Mouse (Mus musculus): ENCODE data around the gene Srsf3. TPM values are rescaled to one million over a fixed set of nuclear protein-coding genes. Genes with fewer than 3 reads are reported as not detected.

Srsf3 gene
- total RNA-seq, 2 experiments from 2014 or later = 383 to 534 TPM

DNA sequence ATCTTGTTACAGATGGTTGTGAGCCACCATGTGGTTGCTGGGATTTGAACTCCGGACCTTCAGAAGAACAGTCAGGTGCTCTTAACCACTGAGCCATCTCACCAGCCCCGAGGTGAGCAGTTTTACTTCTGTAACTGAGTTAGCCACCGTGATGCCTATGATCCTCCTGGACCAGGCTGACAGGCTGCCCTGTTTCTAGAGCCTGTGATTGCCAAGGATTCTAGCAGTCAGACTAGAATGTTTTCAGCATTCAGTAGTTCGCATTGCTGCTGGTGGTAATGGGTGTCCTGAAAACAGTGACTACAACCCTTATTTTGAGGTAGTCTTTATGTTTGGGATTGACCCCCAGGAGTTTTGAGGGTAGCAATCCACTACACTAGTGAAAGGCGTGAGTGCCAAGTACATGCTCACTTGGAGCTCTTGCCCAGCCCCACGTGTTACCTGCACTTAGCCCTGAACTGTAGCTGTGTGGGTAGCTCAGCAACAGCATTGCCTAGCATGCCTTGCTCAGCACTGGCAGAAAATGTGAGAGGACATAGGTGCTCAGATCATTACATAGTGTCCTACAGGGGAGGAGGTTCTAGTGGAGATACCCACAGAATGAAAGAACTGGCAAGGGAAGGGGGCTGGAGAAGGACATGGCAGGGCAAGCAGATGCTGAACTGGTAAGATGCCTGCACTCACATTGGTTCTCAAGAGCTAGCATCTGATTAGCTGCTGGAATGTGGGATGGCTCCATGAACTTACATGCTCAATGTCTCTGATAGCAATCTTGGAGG lies 11.9 kb downstream of the Srsf3 start:
- no peak for ATAC-seq (ENCODE audit: poor library complexity, severe bottlenecking)

DNA sequence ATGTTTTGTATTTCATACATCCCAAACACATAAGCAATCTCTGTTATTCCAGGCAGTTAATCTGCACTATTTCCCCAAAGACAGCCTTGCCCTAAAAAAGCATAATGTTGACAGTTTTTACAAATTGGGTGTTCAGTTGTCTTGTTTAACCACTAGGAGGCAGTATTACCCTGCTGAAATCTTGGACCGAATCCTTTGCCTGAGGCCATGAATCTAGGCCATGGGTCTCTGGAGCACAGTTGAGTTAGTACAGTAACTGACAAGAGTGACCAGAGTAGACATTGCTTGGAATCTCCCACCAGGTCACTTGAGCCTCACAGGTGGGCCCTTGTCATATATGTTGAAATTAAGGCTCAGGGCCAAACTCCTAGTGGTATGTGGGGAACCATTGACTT lies 12.5 kb downstream of the Srsf3 start:
- ATAC-seq (ENCODE audit: poor library complexity, severe bottlenecking) = peak; percentile 51; the same call in 1 of the 2 replicates

DNA sequence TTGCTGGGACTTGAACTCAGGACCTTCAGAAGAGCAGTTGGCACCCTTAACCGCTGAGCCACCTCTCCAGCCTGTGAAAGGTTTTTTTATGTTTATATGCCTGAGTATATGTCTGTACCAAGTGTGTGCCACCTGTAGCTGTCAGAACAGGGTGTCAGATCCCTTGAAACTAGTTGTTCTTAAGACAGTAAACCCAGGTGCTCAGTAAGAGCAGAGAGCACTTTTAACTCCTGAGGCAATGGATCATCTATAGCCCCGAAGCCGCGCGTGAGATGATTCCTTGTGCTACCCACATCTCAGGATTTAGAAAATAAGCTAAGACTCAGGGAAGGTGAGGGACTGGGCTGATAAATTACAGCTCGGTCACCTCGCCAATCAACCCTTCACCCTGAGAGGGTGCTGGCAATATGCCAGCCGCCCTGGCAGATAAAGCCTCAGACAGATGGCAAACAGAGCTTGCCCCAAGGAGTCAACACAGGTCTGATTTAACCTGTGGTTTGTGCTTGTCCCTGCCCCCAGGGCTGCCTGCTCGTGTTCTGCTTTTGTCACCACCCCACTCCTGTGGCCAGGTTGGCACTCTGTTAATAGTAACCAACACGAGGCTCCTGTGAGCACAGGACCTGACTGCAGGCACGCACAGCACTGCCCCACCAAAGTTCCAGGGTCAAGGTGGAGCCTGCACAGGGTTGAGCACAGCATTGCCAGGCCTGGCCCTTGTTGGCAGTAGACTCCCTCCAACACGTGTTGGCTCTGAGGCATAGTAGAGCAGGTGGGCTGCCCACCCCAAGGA lies 13.5 kb downstream of the Srsf3 start:
- ATAC-seq (ENCODE audit: poor library complexity, severe bottlenecking) = 0 out of 2 replicates have a peak, but pooled peaks have one; percentile 12

DNA sequence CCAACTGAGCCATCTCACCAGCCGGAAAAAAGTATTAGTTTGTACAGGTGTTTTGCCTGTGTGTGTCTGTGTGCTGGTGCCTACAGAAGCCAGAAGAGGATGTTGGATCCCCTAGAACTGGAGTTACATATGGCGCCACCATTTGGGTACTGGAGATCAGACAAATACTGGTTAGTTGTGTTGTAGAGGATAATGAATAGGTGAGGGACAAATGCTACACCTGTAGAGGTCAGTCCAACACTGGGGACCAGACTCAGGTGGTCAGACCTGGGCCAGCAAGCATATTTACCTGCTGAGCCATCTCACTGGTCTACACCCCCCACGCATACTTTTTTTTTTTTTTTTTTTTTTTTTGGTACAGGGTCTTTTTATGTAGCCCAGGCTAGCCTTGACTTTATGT lies 14.4 kb downstream of the Srsf3 start:
- no peak for ATAC-seq (ENCODE audit: poor library complexity, severe bottlenecking)

DNA sequence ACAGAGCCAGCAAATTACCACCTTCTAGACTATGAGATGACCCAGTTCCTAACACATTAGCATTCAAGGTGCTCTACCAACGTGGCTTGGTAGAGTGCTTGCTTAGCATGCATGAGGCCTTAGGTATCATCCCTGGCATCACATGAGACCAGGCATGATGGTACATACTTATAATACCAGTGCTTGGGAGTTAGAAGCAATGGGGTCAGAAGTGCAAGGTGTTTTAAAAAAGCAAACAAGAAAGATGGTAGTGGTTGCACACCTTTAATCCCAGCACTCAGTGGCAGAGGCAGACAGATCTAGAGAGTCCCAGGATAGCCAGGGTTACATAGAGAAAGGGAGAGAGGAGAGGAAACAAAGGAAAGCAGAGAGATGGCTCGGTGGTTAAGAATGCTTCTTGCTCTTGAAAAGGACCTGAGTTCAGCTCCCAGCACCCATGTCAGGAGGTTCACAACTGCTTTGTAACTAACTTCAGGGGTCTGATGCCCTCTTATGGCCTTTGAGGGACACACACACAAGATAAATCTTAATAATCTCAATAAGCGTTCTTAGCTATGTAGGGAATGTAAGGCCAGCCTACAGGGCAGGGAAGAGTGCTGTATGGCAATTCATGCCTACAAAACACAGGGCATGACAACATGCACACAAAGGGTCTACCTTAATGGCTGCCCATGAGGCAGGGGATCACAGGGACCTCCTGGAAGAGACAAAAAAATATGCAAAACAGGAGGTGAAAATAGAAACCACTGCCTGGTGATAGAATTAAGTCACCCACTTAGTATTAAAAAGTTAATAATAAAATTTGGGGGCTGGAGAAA lies 15.5 kb downstream of the Srsf3 start:
- no peak for ATAC-seq (ENCODE audit: poor library complexity, severe bottlenecking)

DNA sequence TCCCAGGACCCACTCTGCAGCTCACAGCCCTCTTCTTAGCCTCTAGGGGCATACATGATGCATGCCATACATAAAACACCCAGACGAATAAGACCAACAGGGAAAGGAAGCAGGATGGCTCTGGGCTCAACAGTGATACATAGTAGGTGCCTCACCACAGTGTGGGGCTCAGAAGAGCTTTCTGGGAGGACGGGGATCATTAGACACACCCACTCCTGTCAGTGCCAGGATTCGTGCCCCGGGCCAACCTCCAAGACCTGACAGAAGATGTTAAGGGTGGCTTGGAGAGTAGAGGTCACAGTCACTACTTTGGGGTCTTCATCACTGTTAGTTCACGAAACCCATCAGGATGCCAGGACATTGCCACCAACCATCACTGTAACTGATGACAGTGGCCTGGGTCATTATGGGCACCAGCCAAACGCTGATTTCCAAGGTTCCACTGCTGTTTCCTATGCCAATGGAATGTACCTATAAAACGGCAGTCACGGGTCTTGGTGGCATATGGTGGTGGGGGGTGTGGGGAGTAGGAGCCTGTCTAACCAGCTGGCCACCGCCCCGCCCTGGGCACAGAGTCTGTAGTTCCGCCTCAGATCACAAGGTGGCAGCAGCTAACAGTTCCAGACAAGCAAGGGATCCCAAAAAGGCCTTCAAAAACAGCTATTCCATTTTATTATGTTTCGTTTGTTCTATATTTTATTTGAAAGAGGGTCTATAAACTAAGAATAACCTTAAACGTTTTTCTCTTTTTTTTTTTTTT lies 16.5 kb downstream of the Srsf3 start:
- peak; percentile 85 for ATAC-seq (ENCODE audit: poor library complexity, severe bottlenecking)

DNA sequence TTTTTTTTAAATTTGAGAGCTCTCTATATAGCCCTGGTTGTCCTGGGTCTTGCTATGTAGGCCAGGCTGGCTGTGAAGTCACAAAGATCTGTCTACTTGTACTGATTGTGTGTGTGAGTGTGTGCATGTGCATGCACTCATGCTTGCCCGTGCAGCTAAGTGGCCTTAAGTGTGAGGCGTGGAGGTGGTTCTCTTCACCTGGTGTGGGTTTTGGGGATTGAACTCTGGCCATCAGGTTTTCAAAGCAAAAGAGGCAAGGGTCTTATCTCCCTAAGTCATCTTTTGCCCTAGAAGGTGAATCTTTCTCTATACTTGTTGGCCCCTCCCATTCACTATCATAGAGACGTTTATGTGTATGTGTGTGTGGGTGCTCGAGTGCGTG lies 17.1 kb downstream of the Srsf3 start:
- no peak for ATAC-seq (ENCODE audit: poor library complexity, severe bottlenecking)

DNA sequence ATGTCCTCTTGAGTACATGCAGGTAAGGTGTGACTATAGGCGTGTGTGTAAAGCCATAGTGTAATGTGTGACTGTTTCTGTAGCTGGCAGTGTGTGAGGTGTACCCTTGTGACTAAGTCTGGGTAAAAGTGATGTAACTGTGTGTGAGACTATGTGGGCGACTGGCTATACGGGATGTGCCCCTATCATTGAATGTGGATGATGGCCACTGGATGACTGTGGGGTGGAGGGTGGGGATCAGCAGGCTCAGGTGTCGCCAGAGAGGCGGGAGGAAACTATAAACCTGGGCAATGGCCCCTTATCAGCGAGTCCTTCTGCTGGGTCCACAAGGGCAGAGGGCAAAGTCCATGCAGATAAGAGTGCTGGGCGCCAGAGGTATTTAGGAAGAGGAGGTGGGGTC lies 17.5 kb downstream of the Srsf3 start:
- no peak for ATAC-seq (ENCODE audit: poor library complexity, severe bottlenecking)

DNA sequence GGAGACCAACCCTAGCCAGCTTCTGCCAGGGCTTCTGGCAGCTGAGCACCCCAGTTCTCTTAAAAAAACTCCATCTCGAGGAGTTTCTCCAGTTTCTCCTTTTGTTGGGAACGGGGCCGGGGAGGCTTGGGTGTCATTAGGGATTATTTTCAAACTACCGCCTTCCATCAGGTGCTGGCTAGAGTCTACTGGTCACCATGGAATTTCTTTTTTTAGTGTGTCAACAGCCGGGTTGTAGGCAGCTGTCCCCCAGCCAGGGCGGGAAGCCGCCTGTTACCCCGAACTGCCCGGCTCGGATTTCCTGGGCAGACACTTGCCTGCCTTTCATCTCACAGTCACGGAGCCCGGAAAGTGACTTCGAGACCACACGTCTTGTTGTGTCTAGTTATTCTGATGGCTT lies 18.4 kb downstream of the Srsf3 start:
- ATAC-seq (ENCODE audit: poor library complexity, severe bottlenecking) = no peak

DNA sequence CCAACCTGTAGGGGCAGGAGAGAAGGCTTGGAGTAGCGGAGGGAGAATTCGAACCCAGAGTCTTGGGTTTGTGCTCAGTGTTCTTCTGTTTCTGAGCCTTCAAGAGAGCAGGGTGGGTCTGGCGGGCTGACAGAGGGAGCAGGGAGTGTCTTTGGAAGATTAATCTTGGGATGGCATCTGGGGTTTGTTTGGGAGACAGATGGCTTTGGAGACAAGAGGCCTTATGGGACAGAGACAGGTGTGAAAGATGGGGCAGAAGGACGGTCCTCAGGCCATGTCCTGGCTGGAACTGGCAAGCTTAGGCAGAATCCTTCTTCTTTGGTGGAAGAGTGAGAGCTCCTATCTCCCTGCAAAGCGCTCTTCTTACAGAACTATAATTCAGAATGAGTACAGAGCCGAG lies 20.6 kb downstream of the Srsf3 start:
- ATAC-seq (ENCODE audit: poor library complexity, severe bottlenecking) = no peak

DNA sequence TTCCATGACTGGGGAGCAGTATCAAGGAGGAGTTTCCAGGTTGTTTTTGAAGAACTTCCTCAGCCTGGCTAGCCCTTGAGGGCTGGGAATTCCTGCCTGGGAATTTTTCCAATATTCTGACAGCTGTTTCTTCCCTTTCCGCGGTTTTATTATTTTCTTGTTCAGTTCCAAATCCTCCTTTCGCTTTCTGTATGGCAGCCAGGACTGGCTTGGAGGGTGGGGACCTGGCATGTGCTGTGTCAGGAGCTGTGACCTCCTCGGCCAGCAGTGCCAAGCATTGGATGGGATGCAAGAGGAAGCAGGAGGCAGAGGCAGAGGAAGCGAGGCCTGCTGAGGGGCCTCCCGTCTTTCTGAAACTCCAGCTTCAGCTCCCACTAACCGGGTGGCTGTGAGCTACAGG lies 21.4 kb downstream of the Srsf3 start:
- peak; percentile 67 for ATAC-seq (ENCODE audit: poor library complexity, severe bottlenecking)

DNA sequence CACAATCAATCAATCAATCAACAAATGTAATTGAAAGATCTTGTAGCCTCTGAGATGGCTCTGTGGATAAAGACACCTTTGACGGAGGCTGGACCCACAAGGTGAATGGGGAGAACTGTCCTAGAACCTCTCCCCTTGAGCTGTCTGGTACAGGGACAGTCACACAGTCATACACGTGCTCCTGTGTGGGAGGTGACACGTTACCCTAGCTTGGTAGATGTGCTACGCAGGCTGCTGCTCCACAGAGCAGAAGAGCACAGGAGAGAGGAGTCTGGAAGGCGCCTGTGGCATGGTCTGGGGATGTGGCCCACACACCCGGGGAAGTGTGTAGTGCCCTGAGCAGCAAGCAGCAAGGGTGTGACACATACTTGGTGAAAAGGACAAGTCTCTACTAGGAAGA lies 22.0 kb downstream of the Srsf3 start:
- no peak for ATAC-seq (ENCODE audit: poor library complexity, severe bottlenecking)

DNA sequence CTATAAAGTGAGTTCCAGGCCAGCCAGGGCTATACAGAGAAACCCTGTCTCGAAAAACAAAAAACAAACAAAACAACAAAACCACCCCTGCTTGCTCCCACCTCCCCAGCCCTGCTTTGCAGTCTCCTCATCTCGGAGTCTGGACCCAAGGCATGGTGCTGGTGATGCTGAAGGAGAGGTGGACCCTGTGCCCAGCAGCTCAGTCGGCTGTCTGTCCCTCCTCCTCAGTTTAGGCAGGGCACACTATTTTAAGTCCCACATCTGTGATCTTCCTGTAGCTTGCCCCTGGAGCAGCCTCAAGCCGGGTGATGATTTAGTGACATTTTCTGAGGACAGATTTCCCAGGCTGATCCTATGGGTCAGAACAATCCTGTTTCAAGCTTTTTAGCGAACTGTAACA lies 23.2 kb downstream of the Srsf3 start:
- ATAC-seq (ENCODE audit: poor library complexity, severe bottlenecking) = no peak

DNA sequence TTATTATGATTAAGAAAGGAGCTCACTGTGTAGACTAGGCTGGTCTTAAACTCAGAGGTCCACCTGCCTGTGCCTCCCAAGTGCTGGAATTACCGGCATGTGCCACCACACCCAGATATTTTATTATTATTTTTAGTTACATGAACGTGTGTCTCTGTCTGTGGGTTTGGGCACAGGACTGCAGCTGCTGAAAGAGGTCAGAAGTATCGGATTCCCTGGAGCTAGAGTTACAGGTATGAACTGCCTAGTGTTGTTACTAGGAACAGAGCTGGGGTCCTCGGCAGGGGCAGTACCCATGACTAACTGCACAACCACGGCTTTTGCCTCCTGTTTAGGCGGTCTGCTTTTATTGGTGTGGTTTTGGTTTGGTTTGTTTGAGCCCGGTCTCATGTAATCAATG lies 23.8 kb downstream of the Srsf3 start:
- ATAC-seq (ENCODE audit: poor library complexity, severe bottlenecking) = no peak

DNA sequence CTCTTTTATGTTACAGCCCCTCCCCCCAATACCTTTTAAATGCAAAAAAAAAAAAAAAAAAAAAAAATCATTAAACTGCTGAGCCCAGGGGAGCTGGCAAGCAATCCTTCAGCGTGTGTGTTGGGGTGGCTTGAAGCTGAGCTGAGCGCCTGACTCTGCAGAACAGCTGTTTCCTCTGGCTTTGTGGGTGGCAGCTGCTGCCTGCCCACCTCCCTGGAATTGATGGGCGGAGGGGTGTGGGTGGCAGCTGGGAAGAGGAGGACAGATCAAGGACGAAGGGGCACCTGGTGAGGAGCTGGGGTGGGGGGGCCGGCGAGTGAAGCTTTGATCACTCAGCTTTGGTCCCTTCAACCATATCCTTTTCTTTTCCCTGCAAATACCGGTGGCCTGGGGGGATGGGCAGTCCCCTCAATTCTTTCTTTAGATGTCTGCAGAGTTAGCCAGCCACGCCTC lies 24.3 kb downstream of the Srsf3 start:
- ATAC-seq (ENCODE audit: poor library complexity, severe bottlenecking) = no peak

DNA sequence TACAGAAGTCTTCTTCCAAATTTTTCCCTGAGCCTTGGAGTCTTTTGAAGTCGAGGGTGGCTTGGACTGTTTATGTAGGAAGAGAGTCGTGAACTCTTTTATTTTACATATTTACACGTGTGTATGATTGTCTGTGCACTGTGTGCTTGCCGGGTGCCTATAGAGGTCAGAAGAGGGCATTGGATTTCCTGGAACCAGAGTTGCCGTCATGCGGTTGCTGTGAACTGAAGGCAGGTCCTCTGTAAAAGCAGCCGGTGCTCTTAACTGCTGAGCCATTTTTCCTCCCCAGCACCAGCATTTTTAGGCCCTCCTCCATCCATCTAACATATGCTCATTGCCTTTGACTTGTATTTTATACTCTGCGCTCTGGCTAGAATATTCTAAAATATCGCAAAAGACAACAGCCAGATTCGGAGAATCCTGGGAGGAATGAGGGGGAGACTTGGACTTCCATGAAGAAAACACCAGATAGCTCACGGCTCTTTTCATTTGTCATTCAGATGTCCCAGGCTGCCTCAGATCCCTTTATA lies 25.0 kb downstream of the Srsf3 start:
- ATAC-seq (ENCODE audit: poor library complexity, severe bottlenecking) = no peak

DNA sequence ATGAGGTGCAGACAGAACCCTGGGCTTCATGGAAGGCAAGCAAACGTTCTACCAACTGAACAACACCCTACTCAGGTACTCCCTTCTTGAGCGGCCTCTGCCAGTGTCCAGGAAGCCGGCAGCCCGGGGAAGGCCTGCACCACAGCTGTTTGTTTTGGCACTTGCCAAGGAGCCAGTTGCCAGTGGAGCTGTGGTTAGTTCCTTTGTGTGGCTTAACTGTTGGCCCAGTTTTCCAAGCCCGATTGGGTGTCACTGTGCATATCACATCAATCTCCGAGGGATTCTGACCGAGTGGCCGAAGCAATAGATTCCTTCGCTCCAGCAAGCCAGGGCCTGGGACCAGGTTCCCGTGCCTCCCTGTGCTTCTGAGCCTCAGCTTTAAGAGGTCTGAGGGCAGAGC lies 25.5 kb downstream of the Srsf3 start:
- ATAC-seq (ENCODE audit: poor library complexity, severe bottlenecking) = no peak

DNA sequence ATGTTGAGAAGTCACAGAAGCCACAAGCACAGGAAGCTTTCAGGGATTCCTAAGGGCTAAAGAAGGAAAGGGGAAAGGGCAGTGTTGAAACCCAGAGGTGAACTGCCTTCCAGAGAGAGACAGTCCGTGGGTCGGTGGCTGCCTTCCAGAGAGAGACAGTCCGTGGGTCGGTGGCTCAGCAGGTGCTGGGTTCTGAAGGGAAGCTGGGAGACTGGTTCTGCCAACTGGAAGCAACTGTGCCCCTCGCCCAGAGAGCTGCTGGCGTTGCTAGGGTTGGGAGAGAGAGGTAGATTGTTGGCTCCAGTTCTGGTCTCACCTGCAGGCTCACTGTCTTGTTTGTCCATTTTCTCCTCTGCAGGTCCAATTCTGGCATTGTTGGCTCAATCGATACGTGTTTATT lies 26.1 kb downstream of the Srsf3 start:
- no peak for ATAC-seq (ENCODE audit: poor library complexity, severe bottlenecking)

DNA sequence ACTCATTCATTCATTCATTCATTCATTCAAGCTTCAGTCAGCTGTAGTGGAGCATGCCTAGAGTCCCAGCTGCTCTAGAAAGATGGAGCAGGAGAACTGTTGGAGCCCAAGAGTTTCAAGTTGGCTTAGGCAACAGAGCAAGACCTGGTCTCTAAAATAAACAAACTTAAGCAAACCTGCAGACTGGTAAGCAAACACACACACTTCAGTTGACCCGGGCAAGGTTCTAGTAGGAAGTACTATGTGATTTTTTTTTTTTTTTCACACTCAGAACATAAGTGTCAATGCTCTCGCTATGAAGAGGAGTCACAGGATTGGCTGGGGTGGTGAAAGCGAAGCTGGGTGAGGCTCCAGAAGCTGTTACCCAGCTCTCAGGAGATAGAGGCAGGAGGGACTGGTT lies 27.2 kb downstream of the Srsf3 start:
- no peak for ATAC-seq (ENCODE audit: poor library complexity, severe bottlenecking)

DNA sequence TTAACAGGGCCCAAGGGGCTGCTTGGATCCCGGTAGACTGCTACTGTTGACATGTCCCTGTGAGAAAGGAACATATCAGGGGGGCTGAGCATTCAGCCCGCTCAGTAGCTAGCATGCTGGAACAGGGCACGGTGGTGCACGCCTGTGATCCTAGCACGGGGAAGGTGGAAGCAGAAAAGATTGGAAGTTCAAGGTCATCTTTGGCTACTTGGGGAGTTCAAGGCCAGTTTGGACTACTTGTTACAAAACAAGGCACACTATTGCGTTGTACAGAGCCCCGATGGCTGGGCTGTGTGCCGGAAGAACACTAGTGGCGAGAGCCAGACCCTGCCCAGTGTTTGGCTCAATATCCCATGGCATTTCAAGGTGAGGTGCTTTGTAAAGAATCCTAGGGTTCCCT lies 28.5 kb downstream of the Srsf3 start:
- ATAC-seq (ENCODE audit: poor library complexity, severe bottlenecking) = no peak

All from megakaryocyte, adult 5-6 weeks (primary cell).